Mouse (Mus musculus): Measurements from ENCODE around the gene Abcc9. TPM values are rescaled to one million over a fixed set of nuclear protein-coding genes. Genes with fewer than 3 reads are reported as not detected.
A peak's percentile ranks its signal among the peaks of the same experiment; 100 is the strongest.

Abcc9 gene
- polyA plus RNA-seq, 1 experiment from 2014 or later, result 0.47 TPM

- H3K4me2 ChIP-seq (ENCODE audit: low read depth, severe bottlenecking), result no peak overlapping the region
- H3K4me3 ChIP-seq (ENCODE audit: low read depth, low read length), result no peak overlapping the region
- DNase-seq (ENCODE audit: low spot score) (no peak), ATAC-seq (ENCODE audit: insufficient number of reproducible peaks, low FRiP score, low TSS enrichment, low read depth) (0 out of 2 replicates have a peak, but pooled peaks have one; percentile 21)
- H3K4me1 ChIP-seq (ENCODE audit: control insufficient read depth, insufficient read depth, low read length), result no peaks in the 10 kb centered on the region
- H3K27me3 ChIP-seq (ENCODE audit: control insufficient read depth, insufficient read depth, low read length), result no peaks in the 10 kb centered on the region
- no peak overlapping the region for H3K9ac ChIP-seq (ENCODE audit: low read length)
- no peaks in the 10 kb centered on the region for H3K36me3 ChIP-seq (ENCODE audit: control insufficient read depth, insufficient read depth, low read length)
- 50% methylated on average over 14 of the region's 14 CpGs for WGBS
- H3K9me3 ChIP-seq (ENCODE audit: control insufficient read depth, low read length), result no peaks in the 10 kb centered on the region
- H3K27ac ChIP-seq (replicated peaks; ENCODE audit: low read depth, low read length), result no peak overlapping the region
Observed at GRCm38 (mm10) chr6:142545132-142545531, 157.0 kb downstream of the Abcc9 start.

GRCm38 (mm10) chr6:142543648-142544047, 158.5 kb downstream of the Abcc9 start:
- Histone ChIP-seq H3K27me3 (ENCODE audit: control insufficient read depth, insufficient read depth, low read length) (no peaks in the 10 kb centered on the region), H3K36me3 (ENCODE audit: control insufficient read depth, insufficient read depth, low read length) (no peaks in the 10 kb centered on the region), H3K4me2 (ENCODE audit: low read depth, severe bottlenecking) (no peak overlapping the region), H3K9ac (ENCODE audit: low read length) (no peak overlapping the region), H3K27ac (replicated peaks; ENCODE audit: low read depth, low read length) (no peak overlapping the region), H3K4me1 (ENCODE audit: control insufficient read depth, insufficient read depth, low read length) (no peaks in the 10 kb centered on the region), H3K4me3 (ENCODE audit: low read depth, low read length) (no peak overlapping the region), H3K9me3 (ENCODE audit: control insufficient read depth, low read length) (no peaks in the 10 kb centered on the region)
- ATAC-seq (ENCODE audit: insufficient number of reproducible peaks, low FRiP score, low TSS enrichment, low read depth) (no peak), DNase-seq (ENCODE audit: low spot score) (no peak)
- 78% methylated on average over 4 of the region's 4 CpGs for WGBS

DNA sequence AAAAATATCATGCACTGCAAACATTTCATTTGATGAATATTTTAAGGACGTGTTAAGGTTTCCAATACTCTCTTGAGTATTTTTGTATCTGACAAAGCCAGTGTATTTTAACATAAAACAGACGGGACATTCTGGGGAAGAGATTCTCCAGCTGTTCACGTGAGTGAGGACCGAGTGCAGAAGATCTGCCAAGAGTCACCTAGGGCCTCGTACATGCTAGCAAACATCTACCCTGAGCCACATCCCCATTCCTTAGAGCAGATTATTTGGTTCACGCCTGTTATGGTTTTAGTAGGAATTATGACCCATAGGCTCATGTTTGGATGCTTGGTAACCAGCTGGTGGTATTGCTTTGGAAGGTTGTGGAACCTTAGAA, 159.3 kb downstream of the Abcc9 start:
- no peak for DNase-seq (ENCODE audit: low spot score)
- ATAC-seq (ENCODE audit: insufficient number of reproducible peaks, low FRiP score, low TSS enrichment, low read depth), result no peak
- H3K4me2 ChIP-seq (ENCODE audit: low read depth, severe bottlenecking), result no peak overlapping the region
- no peaks in the 10 kb centered on the region for H3K27me3 ChIP-seq (ENCODE audit: control insufficient read depth, insufficient read depth, low read length)
- no peak overlapping the region for H3K27ac ChIP-seq (replicated peaks; ENCODE audit: low read depth, low read length)
- no peak overlapping the region for H3K4me3 ChIP-seq (ENCODE audit: low read depth, low read length)
- no peak overlapping the region for H3K9ac ChIP-seq (ENCODE audit: low read length)
- WGBS, result 89% methylated on average over 6 of the region's 6 CpGs
- H3K9me3 ChIP-seq (ENCODE audit: control insufficient read depth, low read length), result no peaks in the 10 kb centered on the region
- H3K36me3 ChIP-seq (ENCODE audit: control insufficient read depth, insufficient read depth, low read length), result no peaks in the 10 kb centered on the region
- H3K4me1 ChIP-seq (ENCODE audit: control insufficient read depth, insufficient read depth, low read length), result no peaks in the 10 kb centered on the region

DNA sequence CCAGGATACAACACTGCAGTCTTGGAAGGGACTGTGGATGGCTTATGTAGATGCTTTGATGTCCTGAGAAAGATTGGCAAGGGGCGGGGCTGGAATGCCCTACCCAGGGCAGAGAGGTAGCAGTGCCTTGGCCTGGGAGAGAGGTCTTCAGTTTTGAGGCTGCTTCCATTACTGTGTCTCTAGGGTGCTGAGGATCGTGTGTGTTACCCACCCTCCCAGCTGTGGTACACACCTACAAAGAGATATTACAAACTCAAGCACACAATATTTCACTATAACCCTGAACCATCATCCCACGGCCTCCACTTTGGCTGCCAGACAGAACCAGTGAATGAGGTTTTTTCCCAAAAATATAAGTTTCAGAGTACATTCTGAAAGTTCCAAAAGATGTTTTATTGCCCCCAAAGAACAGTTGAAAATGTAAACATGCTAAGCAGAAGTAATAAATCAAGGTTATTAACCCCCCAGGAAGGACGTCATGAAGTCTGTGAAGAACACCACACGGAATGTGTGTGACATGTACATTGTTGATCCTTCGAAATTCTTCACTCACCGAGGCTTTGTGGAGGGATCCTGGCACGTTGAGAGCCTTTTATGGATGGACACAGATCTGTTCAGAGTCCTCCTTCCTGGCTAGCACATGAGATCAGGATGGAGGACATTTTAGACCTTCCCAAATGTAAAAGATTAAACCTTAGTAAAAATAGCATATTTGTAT, 159.9 kb downstream of the Abcc9 start:
- 71% methylated on average over 8 of the region's 8 CpGs for WGBS
- no peaks in the 10 kb centered on the region for H3K4me1 ChIP-seq (ENCODE audit: control insufficient read depth, insufficient read depth, low read length)
- H3K9ac ChIP-seq (ENCODE audit: low read length), result no peak overlapping the region
- no peak for ATAC-seq (ENCODE audit: insufficient number of reproducible peaks, low FRiP score, low TSS enrichment, low read depth)
- no peaks in the 10 kb centered on the region for H3K36me3 ChIP-seq (ENCODE audit: control insufficient read depth, insufficient read depth, low read length)
- no peak overlapping the region for H3K4me3 ChIP-seq (ENCODE audit: low read depth, low read length)
- no peaks in the 10 kb centered on the region for H3K9me3 ChIP-seq (ENCODE audit: control insufficient read depth, low read length)
- H3K4me2 ChIP-seq (ENCODE audit: low read depth, severe bottlenecking), result no peak overlapping the region
- H3K27ac ChIP-seq (replicated peaks; ENCODE audit: low read depth, low read length), result no peak overlapping the region
- H3K27me3 ChIP-seq (ENCODE audit: control insufficient read depth, insufficient read depth, low read length), result no peaks in the 10 kb centered on the region
- no peak for DNase-seq (ENCODE audit: low spot score)

DNA sequence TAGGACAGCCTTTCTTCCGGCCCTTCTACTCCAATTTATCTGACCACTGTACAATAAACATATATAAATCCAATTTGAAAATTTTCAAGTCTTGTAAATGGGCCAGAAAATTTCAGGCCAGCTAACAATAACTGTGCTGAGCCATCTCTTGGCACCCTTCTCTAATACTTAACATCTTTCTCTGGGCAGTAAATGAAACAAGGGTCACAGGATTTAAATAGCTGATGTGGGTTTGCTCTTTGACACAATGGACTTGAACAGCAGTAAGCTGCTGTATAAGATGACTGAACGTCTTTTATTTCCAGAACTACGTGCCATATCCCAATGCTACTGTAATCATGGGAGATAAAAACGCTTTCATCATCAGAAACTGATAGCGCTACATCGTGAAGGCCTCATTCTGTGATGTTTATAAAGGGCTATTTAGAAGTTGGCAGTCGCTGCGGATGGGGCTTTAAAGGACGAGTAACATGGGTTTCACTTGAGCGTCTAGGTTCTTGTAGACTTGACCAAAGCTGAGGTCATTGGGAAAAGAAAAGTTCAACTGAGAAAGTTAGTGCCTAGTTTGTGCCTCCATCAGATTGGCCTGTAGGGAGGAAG, 161.5 kb downstream of the Abcc9 start:
- DNase-seq (ENCODE audit: low spot score) (no peak), ATAC-seq (ENCODE audit: insufficient number of reproducible peaks, low FRiP score, low TSS enrichment, low read depth) (no peak)
- Histone ChIP-seq H3K36me3 (ENCODE audit: control insufficient read depth, insufficient read depth, low read length) (no peaks in the 10 kb centered on the region), H3K9me3 (ENCODE audit: control insufficient read depth, low read length) (no peaks in the 10 kb centered on the region), H3K9ac (ENCODE audit: low read length) (no peak overlapping the region), H3K4me3 (ENCODE audit: low read depth, low read length) (no peak overlapping the region), H3K27me3 (ENCODE audit: control insufficient read depth, insufficient read depth, low read length) (no peaks in the 10 kb centered on the region), H3K27ac (replicated peaks; ENCODE audit: low read depth, low read length) (no peak overlapping the region), H3K4me1 (ENCODE audit: control insufficient read depth, insufficient read depth, low read length) (no peaks in the 10 kb centered on the region), H3K4me2 (ENCODE audit: low read depth, severe bottlenecking) (no peak overlapping the region)
- 93% methylated on average over 10 of the region's 10 CpGs for WGBS

DNA sequence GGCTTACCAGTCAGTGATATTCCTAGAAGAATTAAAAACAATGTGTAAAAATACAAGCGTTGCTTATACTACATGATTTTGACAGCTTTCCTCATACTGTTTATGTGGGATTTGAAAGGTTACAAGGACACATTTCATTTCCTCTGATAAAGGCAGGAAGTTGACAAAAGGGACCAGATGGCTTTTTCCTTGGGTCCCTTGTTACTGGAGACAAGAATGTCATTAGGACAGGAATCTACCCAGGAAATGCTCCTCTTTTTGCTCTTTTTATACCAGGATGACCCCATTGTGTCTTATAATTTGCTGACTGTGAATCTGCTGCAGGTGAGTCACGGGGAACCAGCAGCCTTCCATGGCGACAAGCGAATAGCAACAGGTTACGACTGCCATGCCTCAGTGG, 162.0 kb downstream of the Abcc9 start:
- no peaks in the 10 kb centered on the region for H3K9me3 ChIP-seq (ENCODE audit: control insufficient read depth, low read length)
- H3K9ac ChIP-seq (ENCODE audit: low read length), result no peak overlapping the region
- H3K36me3 ChIP-seq (ENCODE audit: control insufficient read depth, insufficient read depth, low read length), result no peaks in the 10 kb centered on the region
- no peaks in the 10 kb centered on the region for H3K4me1 ChIP-seq (ENCODE audit: control insufficient read depth, insufficient read depth, low read length)
- H3K27me3 ChIP-seq (ENCODE audit: control insufficient read depth, insufficient read depth, low read length), result no peaks in the 10 kb centered on the region
- no peak overlapping the region for H3K4me2 ChIP-seq (ENCODE audit: low read depth, severe bottlenecking)
- no peak for DNase-seq (ENCODE audit: low spot score)
- ATAC-seq (ENCODE audit: insufficient number of reproducible peaks, low FRiP score, low TSS enrichment, low read depth), result no peak
- no peak overlapping the region for H3K4me3 ChIP-seq (ENCODE audit: low read depth, low read length)
- no peak overlapping the region for H3K27ac ChIP-seq (replicated peaks; ENCODE audit: low read depth, low read length)
- WGBS, result 87% methylated on average over 5 of the region's 5 CpGs

- Histone ChIP-seq H3K9ac (ENCODE audit: low read length) (no peak overlapping the region), H3K4me1 (ENCODE audit: control insufficient read depth, insufficient read depth, low read length) (no peaks in the 10 kb centered on the region), H3K27me3 (ENCODE audit: control insufficient read depth, insufficient read depth, low read length) (no peaks in the 10 kb centered on the region), H3K4me3 (ENCODE audit: low read depth, low read length) (no peak overlapping the region), H3K4me2 (ENCODE audit: low read depth, severe bottlenecking) (no peak overlapping the region), H3K27ac (replicated peaks; ENCODE audit: low read depth, low read length) (no peak overlapping the region), H3K36me3 (ENCODE audit: control insufficient read depth, insufficient read depth, low read length) (no peaks in the 10 kb centered on the region), H3K9me3 (ENCODE audit: control insufficient read depth, low read length) (no peaks in the 10 kb centered on the region)
- ATAC-seq (ENCODE audit: insufficient number of reproducible peaks, low FRiP score, low TSS enrichment, low read depth) (no peak), DNase-seq (ENCODE audit: low spot score) (no peak)
- WGBS, result 86% methylated on average over 17 of the region's 17 CpGs
Observed at GRCm38 (mm10) chr6:142538503-142538902, 163.6 kb downstream of the Abcc9 start.

Measured in limb, embryonic 11.5 days (tissue).